Mouse (Mus musculus) hindbrain, embryonic 15.5 days (tissue): ENCODE data around the gene Mpzl2. TPM values are rescaled to one million over a fixed set of nuclear protein-coding genes. Genes with fewer than 3 reads are reported as not detected.
"Not testable (repeated sequence)": the region's sequence is repeated elsewhere in the genome, so short reads cannot be mapped to it uniquely, and the experiment has no call there.

Experiments used
- ATAC-seq: fragments of 200-750 bp; cut with Nextera tagmentation; 2 replicates; pipeline ENCODE4 v1.8.0; 2017; ENCODE audit warnings: low read depth, moderate number of reproducible peaks, moderate TSS enrichment; ENCODE audit not compliant: low FRiP score
- H3K27ac ChIP-seq: fragments of 300-500 bp; sonication (generic); replicated peaks from 2 replicates; pipeline ENCODE4 v1.5.1; 2015; ENCODE audit warnings: mild to moderate bottlenecking, inconsistent platforms
- H3K27me3 ChIP-seq: fragments of 300-500 bp; sonication (generic); 2 replicates; pipeline ENCODE4 v1.6.1; 2015; ENCODE audit warnings: control low read depth, inconsistent platforms
- H3K36me3 ChIP-seq: fragments of 300-500 bp; sonication (generic); 2 replicates; pipeline ENCODE4 v1.6.1; 2015; ENCODE audit warnings: control low read depth, inconsistent platforms
- H3K4me1 ChIP-seq: fragments of 300-500 bp; sonication (generic); replicated peaks from 2 replicates; pipeline ENCODE4 v1.6.1; 2015; ENCODE audit warnings: control low read depth, inconsistent platforms
- H3K4me2 ChIP-seq: fragments of 300-500 bp; sonication (generic); 2 replicates; pipeline ENCODE4 v1.6.1; 2015; ENCODE audit warnings: moderate library complexity, mild to moderate bottlenecking, inconsistent platforms
- H3K4me3 ChIP-seq: fragments of 300-500 bp; sonication (generic); 2 replicates; pipeline ENCODE4 v1.5.1; 2015; ENCODE audit warnings: mild to moderate bottlenecking, inconsistent platforms
- H3K9ac ChIP-seq: fragments of 300-500 bp; sonication (generic); 2 replicates; pipeline ENCODE4 v1.6.1; 2015; ENCODE audit warnings: inconsistent platforms
- H3K9me3 ChIP-seq: fragments of 300-500 bp; sonication (generic); 2 replicates; pipeline ENCODE4 v1.6.1; 2016; ENCODE audit warnings: control low read depth, inconsistent platforms
- WGBS: fragments of 180-500 bp; shearing (Covaris S2); methylation state at CpG from one replicate; pipeline ENCODE4 v1.1.7; 2015; 5-methylcytosine and 5-hydroxymethylcytosine counted together
- polyA plus RNA-seq: library from polyadenylated mRNA; unstranded; fragments of >200 nt; fragmentation: Nextera tagmentation; extraction: Ambion mirVana; gene quantifications from 2 replicates; pipeline ENCODE4 v1.2.1, GENCODE M21; 2015

Gene Mpzl2
- polyA plus RNA-seq, 1 experiment from 2014 or later, result 2.6 TPM

DNA sequence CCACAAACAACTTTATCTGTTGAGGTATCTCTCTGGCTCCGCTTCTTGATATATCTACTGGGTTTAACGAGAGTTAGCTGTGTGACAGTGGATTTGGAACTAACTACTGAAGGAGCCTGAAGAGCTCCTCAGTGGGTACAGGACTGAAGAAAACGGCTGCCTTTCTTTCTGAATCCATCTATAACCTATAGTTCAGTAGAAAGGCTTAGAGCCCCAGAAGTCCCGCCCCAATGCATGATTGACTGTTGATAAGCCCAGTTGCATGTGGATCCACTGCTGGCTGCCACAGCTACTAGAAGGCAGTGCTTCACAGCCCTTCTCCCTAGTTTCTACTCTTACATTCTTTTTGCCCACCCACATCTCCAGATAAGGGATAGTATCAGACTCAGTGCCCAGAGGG is 29.1 kb upstream of the Mpzl2 start:
- WGBS, result 77% methylated on average over 4 of the region's 4 CpGs
- ATAC-seq, result no peak
- Histone ChIP-seq H3K4me3 (no peak overlapping the region), H3K9me3 (no peaks in the 10 kb centered on the region), H3K27ac (no peak overlapping the region), H3K9ac (no peak overlapping the region), H3K4me1 (no peaks in the 10 kb centered on the region), H3K36me3 (no peaks in the 10 kb centered on the region), H3K4me2 (no peak overlapping the region), H3K27me3 (no peaks in the 10 kb centered on the region)

DNA sequence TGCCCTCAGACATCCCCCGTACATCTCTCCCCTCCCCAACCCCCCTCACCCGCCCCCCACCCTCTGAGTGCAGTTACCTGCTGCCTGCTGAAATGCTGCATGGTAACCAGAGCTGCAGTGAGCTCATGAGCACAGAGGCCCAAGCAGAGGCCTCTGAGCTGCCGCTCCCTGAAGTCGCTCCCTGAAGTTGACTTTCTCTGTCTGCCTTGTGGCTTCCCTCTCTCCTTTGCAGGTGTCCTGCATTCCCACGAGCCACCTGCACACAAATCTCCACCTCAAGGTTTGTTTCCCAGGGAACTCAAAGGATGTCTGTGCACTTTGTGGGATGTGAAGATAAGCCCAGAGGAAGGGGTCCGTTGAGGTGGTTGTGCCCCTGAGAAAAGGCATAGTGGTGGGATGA is 28.3 kb upstream of the Mpzl2 start:
- H3K36me3 ChIP-seq, result no peaks in the 10 kb centered on the region
- H3K9ac ChIP-seq, result no peak overlapping the region
- 51% methylated on average over 6 of the region's 6 CpGs for WGBS
- no peaks in the 10 kb centered on the region for H3K9me3 ChIP-seq
- no peaks in the 10 kb centered on the region for H3K4me1 ChIP-seq
- H3K4me2 ChIP-seq, result no peak overlapping the region
- no peak overlapping the region for H3K4me3 ChIP-seq
- H3K27ac ChIP-seq, result no peak overlapping the region
- no peaks in the 10 kb centered on the region for H3K27me3 ChIP-seq
- no peak for ATAC-seq

DNA sequence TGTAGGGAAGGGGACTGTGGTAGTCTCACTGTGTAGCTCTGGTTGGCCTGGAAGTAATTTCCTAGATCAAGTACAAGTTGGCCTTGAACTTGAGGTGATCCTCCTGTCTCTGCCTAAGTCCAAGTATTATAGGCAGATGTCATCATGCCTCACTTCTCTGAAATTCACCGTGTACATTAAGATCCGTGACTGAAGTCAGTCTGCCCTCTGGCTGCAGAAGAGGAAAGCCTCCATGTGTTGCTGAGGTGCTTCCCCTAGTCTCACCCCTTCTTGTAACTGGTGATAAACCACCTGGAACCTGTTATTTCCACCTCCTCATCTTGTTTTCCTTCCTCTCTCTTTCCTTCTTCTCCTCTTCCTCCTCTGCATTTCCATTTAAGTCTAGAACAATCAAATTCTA is 24.7 kb upstream of the Mpzl2 start:
- 49% methylated on average over 2 of the region's 2 CpGs for WGBS
- ATAC-seq, result no peak

DNA sequence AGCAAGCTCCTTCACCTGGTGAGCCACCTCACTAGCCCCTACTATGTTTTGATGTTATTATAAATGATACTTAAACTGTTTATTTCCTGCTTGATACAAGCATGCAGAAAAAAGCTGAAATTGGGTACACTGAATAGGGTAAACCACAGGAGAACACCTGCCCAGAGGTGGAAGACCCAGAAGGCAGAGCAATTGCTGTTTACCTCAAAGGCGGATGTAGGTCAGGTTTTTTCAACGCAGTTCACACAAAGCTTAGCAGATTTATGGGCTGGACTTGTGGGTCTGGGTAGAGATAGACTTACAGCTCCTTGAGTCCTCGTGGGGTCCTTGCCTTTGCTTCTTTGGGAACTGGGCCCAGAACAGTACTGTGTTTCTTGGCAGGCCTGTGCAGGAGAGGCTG is 23.8 kb upstream of the Mpzl2 start:
- H3K27me3 ChIP-seq, result no peaks in the 10 kb centered on the region
- 69% methylated on average over 3 of the region's 3 CpGs for WGBS
- no peak for ATAC-seq

More for the DNA sequence above, 24.7 kb upstream of the Mpzl2 start:
- Histone ChIP-seq H3K4me2 (no peak overlapping the region), H3K9ac (no peak overlapping the region), H3K9me3 (no peaks in the 10 kb centered on the region), H3K27me3 (no peaks in the 10 kb centered on the region), H3K36me3 (no peaks in the 10 kb centered on the region), H3K27ac (no peak overlapping the region), H3K4me3 (no peak overlapping the region), H3K4me1 (no peaks in the 10 kb centered on the region)

DNA sequence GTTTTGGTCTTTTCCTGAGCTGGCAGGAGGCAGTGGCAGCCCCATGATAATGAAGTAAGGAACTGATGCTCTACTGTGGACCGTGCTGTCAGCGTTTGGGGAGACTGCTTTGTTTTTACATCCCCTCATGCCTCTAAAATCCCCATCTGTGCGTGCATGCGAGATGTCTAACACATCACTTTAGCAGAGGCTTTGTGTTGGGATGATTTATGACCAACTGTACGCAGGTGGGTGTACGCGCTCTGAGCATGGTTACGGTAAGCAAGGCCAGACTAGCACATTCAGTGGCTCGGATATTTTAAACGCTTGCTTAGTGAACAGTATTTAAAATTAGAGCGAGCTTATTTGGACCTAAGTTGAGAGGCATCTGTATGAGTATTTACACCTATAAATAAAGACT is 21.6 kb upstream of the Mpzl2 start:
- H3K4me2 ChIP-seq, result no peak overlapping the region
- H3K4me1 ChIP-seq, result no peaks in the 10 kb centered on the region
- no peak overlapping the region for H3K4me3 ChIP-seq
- no peak overlapping the region for H3K9ac ChIP-seq
- no peak for ATAC-seq
- no peak overlapping the region for H3K27ac ChIP-seq
- no peaks in the 10 kb centered on the region for H3K36me3 ChIP-seq
- no peaks in the 10 kb centered on the region for H3K9me3 ChIP-seq
- no peaks in the 10 kb centered on the region for H3K27me3 ChIP-seq
- WGBS, result 77% methylated on average over 11 of the region's 11 CpGs

More for the DNA sequence above, 23.8 kb upstream of the Mpzl2 start:
- H3K9ac ChIP-seq, result no peak overlapping the region
- no peaks in the 10 kb centered on the region for H3K9me3 ChIP-seq
- no peak overlapping the region for H3K4me3 ChIP-seq
- H3K4me1 ChIP-seq, result no peaks in the 10 kb centered on the region
- H3K4me2 ChIP-seq, result no peak overlapping the region
- H3K36me3 ChIP-seq, result no peaks in the 10 kb centered on the region
- H3K27ac ChIP-seq, result no peak overlapping the region

DNA sequence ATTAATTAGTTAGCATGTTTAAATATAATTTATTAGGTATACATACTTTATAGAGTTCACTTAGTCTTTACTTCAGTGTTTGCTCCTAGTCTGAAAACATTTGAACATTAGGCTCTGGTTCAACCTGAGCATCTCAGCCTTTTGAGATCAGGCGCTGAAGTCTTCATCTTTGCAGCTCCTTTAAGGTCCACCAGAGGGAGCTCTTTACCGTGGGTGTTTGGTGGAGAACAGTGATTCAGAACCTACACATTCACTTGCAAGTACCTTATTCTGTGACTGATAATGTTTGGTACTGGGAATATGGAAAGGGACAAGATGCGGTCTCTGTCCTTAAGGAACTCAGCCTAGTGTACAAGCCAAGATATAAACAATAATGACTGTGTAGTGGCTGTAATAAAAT is 16.8 kb upstream of the Mpzl2 start:
- Histone ChIP-seq H3K4me2 (no peak overlapping the region), H3K4me3 (no peak overlapping the region), H3K27ac (no peak overlapping the region), H3K9ac (no peak overlapping the region), H3K27me3 (no peaks in the 10 kb centered on the region), H3K9me3 (no peaks in the 10 kb centered on the region), H3K36me3 (no peaks in the 10 kb centered on the region), H3K4me1 (no peaks in the 10 kb centered on the region)
- ATAC-seq, result no peak
- 13% methylated on average over 3 of the region's 3 CpGs for WGBS

DNA sequence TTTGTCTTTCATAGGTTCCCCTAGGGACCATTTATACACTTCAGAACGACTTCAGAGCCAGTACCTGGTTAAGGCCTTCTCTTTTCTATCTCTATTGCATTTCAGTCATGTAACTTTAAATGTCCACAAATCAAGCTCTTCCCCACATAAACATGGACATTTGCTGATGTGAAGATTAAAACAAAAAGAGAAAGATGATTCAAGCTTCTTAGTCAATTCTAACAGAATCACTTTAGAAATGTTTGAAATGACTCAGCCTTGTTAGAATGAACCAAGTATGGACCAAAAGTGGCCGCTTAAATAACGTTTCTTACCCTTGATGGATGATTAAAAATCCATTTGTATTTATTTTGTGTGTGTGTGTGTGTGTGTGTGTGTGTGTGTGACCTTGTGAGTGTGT is 16.0 kb upstream of the Mpzl2 start:
- H3K27ac ChIP-seq, result no peak overlapping the region
- 70% methylated on average over 3 of the region's 3 CpGs for WGBS
- H3K9ac ChIP-seq, result no peak overlapping the region
- no peaks in the 10 kb centered on the region for H3K36me3 ChIP-seq
- H3K4me1 ChIP-seq, result no peaks in the 10 kb centered on the region
- H3K4me2 ChIP-seq, result no peak overlapping the region
- no peak for ATAC-seq
- no peaks in the 10 kb centered on the region for H3K27me3 ChIP-seq
- H3K4me3 ChIP-seq, result no peak overlapping the region
- H3K9me3 ChIP-seq, result no peaks in the 10 kb centered on the region

DNA sequence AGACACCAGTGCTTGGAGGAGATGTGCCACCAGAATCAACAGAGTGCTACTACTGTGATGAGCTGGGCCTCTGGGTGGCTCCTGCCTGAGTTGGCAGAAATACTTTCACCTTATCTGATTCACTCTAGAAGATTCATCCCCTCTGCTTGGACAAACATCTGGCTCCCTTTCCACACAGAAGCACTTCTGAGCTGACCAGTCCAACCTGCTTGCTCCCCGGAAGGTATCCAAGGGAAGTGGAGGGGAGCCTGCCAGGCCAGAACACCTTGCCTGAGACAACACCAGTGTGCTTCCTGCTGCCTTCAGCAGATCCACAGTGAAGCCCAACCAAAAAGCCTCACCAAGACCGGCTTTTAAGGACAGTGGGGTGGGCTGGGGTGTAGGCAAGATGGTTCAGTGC is 15.4 kb upstream of the Mpzl2 start:
- no peaks in the 10 kb centered on the region for H3K4me1 ChIP-seq
- no peak for ATAC-seq
- H3K27ac ChIP-seq, result no peak overlapping the region
- no peak overlapping the region for H3K9ac ChIP-seq
- H3K4me2 ChIP-seq, result no peak overlapping the region
- H3K27me3 ChIP-seq, result no peaks in the 10 kb centered on the region
- 92% methylated on average over 2 of the region's 2 CpGs for WGBS
- H3K9me3 ChIP-seq, result no peaks in the 10 kb centered on the region
- H3K4me3 ChIP-seq, result no peak overlapping the region
- no peaks in the 10 kb centered on the region for H3K36me3 ChIP-seq

DNA sequence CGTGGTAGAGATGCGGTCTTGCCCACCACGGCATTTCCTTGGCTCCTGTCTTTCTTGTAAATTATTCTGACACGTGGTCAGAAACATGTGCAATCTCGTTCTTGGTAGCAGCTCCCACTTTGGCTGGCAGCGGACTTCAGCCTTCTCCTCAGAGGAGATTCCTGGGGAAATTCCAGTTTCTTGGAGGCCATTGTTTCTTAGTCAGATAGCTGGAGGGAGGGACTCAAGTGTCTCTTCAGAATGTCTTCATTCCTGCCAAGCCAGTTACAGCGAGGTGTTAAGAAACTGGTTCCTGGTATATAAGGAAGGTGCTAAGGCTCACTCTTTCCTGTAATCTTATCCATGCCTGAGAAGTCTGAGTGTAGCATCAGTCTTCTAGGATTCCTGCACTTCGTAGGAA is 12.2 kb upstream of the Mpzl2 start:
- 80% methylated on average over 8 of the region's 8 CpGs for WGBS
- no peaks in the 10 kb centered on the region for H3K36me3 ChIP-seq
- H3K27ac ChIP-seq, result no peak overlapping the region
- no peaks in the 10 kb centered on the region for H3K9me3 ChIP-seq
- H3K27me3 ChIP-seq, result no peaks in the 10 kb centered on the region
- H3K4me3 ChIP-seq, result no peak overlapping the region
- no peaks in the 10 kb centered on the region for H3K4me1 ChIP-seq
- H3K4me2 ChIP-seq, result no peak overlapping the region
- H3K9ac ChIP-seq, result no peak overlapping the region
- no peak for ATAC-seq

DNA sequence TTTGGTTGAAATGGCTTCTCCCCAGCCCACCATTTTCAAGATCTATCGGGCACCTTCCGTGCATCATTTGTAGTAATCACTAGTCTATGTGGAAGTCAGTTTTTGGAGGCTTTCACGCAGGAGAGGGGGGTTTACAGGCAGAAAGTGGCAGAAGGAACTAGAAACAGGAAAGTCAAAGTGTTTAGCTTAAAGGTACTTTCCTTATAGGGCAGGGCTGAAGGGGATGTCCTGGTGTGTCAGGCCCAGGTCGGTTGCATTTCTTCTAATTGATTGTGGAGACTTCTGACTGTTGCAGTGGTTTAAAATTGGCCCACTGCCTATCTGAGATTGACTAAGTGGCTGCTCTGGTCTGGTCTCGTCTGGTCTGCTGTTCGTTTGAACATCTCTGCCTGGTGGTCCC is 9.3 kb upstream of the Mpzl2 start:
- no peak overlapping the region for H3K9ac ChIP-seq
- WGBS, result 76% methylated on average over 6 of the region's 6 CpGs
- no peaks in the 10 kb centered on the region for H3K4me1 ChIP-seq
- no peak overlapping the region for H3K4me3 ChIP-seq
- H3K9me3 ChIP-seq, result no peaks in the 10 kb centered on the region
- H3K4me2 ChIP-seq, result no peak overlapping the region
- H3K36me3 ChIP-seq, result no peaks in the 10 kb centered on the region
- no peaks in the 10 kb centered on the region for H3K27me3 ChIP-seq
- ATAC-seq, result no peak
- no peak overlapping the region for H3K27ac ChIP-seq

DNA sequence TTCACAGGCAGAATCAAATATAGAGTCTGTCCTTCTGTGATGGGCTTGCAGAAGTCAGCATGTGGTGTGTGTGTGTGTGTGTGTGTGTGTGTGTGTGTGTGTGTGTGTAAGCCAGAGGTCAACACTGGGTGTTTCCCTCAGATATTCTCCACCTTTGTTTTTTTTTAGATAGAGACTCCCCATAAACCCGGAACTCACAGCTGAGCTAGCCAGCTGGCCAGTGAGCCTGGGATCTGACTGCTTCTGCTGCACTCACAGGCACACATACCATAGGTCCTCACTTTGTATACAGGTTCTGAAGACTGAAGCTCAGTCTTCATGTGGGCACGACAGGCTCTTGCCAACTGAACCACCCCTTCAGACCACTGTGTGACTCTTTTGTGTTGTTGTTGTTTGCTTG is 7.3 kb upstream of the Mpzl2 start:
- no peaks in the 10 kb centered on the region for H3K27me3 ChIP-seq
- H3K9ac ChIP-seq, result no peak overlapping the region
- no peaks in the 10 kb centered on the region for H3K36me3 ChIP-seq
- H3K4me2 ChIP-seq, result no peak overlapping the region
- H3K4me3 ChIP-seq, result no peak overlapping the region
- ATAC-seq, result no peak
- no peaks in the 10 kb centered on the region for H3K4me1 ChIP-seq
- no peaks in the 10 kb centered on the region for H3K9me3 ChIP-seq
- WGBS, result 80% methylated on average over 2 of the region's 2 CpGs
- H3K27ac ChIP-seq, result no peak overlapping the region

DNA sequence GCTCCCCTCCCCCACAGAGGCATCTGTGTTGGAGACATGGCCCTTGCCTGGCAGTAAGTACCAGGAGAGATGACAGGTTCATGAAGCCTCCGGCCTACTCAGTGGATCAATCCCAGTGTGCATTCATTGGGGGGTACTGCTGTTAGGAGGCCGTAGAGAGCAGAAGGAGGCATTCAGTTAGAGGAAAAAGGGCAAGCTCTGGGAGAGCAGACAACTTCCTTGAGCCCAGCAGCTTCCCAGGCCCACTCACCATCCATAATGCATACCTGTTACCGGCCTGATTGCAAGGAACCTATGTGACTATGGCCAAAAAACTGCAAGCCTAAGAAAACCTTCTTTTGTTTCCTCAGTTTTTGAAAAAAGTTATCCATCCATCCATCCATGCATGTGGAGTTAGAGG is 5.1 kb upstream of the Mpzl2 start:
- no peak overlapping the region for H3K4me3 ChIP-seq
- no peak overlapping the region for H3K4me2 ChIP-seq
- 76% methylated on average over 3 of the region's 3 CpGs for WGBS
- H3K9me3 ChIP-seq, result no peaks in the 10 kb centered on the region
- no peaks in the 10 kb centered on the region for H3K4me1 ChIP-seq
- no peaks in the 10 kb centered on the region for H3K36me3 ChIP-seq
- H3K27me3 ChIP-seq, result peaks cover 16% of the 10 kb centered on the region
- ATAC-seq, result no peak
- H3K27ac ChIP-seq, result no peak overlapping the region
- H3K9ac ChIP-seq, result no peak overlapping the region

DNA sequence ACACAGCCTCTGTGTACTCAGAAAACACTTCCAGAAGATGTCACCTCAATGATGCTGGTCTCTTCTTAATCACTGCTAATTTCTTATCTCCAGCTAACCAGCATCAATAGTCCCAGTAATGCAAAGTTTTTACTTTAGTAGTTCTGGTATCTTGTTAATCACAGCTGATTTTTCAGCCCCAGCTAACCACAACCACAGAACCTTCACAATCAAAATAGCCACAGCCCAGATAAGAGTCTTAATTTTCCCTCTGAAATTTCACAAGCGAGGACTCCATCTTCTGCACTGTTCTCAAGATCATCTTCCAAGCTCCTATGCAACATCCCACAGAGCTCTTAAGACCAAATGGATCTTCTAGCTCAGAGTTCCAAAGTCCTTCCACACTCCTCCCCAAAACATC is 1.8 kb upstream of the Mpzl2 start:
- not testable (repeated sequence) for H3K36me3 ChIP-seq, ATAC-seq, H3K9ac ChIP-seq, H3K4me1 ChIP-seq, H3K27ac ChIP-seq, H3K4me2 ChIP-seq, H3K9me3 ChIP-seq, H3K4me3 ChIP-seq
- WGBS, result 83% methylated on average over 1 of the region's 1 CpGs
- peaks cover 48% of the 10 kb centered on the region for H3K27me3 ChIP-seq
